Mouse (Mus musculus) CD4-positive naive resting alpha-beta T cell, adult 76 days (primary cell): ENCODE results near the gene Nus1. TPM values are rescaled to one million over a fixed set of nuclear protein-coding genes. Genes with fewer than 3 reads are reported as not detected.

ENCODE experiments used
- total RNA-seq: library from RNA; stranded (reverse); gene quantifications from one replicate; pipeline ENCODE4 v1.2.4, GENCODE M21; 2023

The Nus1 gene
- 39.8 TPM for total RNA-seq

GRCm38 (mm10) chr10:52417299-52417997 lies at the start of gene Nus1:
TSS of gene Nus1 (plus strand) at chr10:52417547.

GRCm38 (mm10) chr10:52381845-52382591 lies 35.3 kb upstream of the Nus1 start, which contains the start of gene Gopc:
TSS of gene Gopc (minus strand) at chr10:52382124.

DNA sequence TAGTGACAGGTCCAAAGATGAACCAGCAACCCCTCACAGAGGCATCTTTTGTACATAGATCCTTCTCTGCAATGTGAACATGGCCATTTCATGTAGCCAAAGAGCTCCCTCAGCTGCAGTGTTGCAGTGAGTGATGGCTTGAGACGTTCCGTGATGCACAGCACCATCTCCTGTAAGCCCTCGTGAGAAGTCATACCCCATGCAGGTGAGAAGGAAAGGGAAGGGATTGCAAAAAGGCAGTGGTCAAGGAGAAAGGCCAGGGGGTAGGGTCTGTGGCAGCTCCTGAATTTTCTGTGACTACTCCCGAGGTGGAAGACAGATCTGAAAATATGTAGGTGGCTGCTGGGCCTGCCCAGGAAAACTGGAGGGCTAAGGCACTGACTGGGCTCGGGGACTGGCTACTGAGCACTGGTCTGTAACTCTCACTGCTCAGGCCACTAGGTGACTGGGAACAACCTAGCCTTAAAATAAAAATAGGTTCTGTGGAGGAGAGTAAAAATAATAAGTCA lies 28.4 kb upstream of the Nus1 start, which contains the start of gene Nepn:
Gene Nepn (plus strand): TSS at position 51 of the 509 bp plus-strand sequence.

Other genes with a start within 250 kb of the Nus1 start
- not detected for gene Ros1, start 222.3 kb upstream of the Nus1 start, total RNA-seq
- 0.26 TPM for gene Dcbld1, start 183.9 kb upstream of the Nus1 start, total RNA-seq
- not detected for gene Gm26741, start 58.8 kb upstream of the Nus1 start, total RNA-seq
- 16.5 TPM for gene Gopc, start 35.4 kb upstream of the Nus1 start, total RNA-seq
- gene Nepn, start 28.6 kb upstream of the Nus1 start, total RNA-seq = not detected